Mouse (Mus musculus) liver, embryonic 14.5 days (tissue): Measurements from ENCODE around the gene Cacna1c. TPM values are rescaled to one million over a fixed set of nuclear protein-coding genes. Genes with fewer than 3 reads are reported as not detected.
"Not testable (repeated sequence)": the region's sequence is repeated elsewhere in the genome, so short reads cannot be mapped to it uniquely, and the experiment has no call there.

Experiments used
- ATAC-seq: fragments of 200-750 bp; cut with Nextera tagmentation; 2 replicates; pipeline ENCODE4 v1.8.0; 2017; ENCODE audit warnings: moderate number of reproducible peaks, mild to moderate bottlenecking, moderate library complexity; ENCODE audit not compliant: insufficient read depth
- DNase-seq, 3 experiments: peaks; one replicate each; pipeline ENCODE4 v3.0.0-alpha.2; 2012 to 2013; ENCODE audit warnings: low read depth in 3 of 3, low spot score in 3 of 3
- H3K27ac ChIP-seq: fragments of 300-500 bp; sonication (generic); 2 replicates; pipeline ENCODE4 v1.5.1; 2014; ENCODE audit warnings: moderate library complexity, mild to moderate bottlenecking, control low read depth, inconsistent platforms
- H3K27me3 ChIP-seq: fragments of 300-500 bp; sonication (generic); 2 replicates; pipeline ENCODE4 v1.6.1; 2014; ENCODE audit warnings: mild to moderate bottlenecking, low read length, moderate library complexity; ENCODE audit not compliant: control insufficient read depth, insufficient read depth
- H3K36me3 ChIP-seq: fragments of 300-500 bp; sonication (generic); replicated peaks from 2 replicates; pipeline ENCODE4 v1.6.1; 2014; ENCODE audit warnings: low read depth; ENCODE audit not compliant: control insufficient read depth, insufficient read depth
- H3K4me1 ChIP-seq, 2 experiments: fragments of 200-500 bp in 1 of 2; fragments of 300-500 bp in 1 of 2; sonication (generic) in 1 of 2; replicated peaks; 2 replicates each; pipeline ENCODE4 v1.6.1; 2012 to 2014; ENCODE audit warnings: antibody characterized with exemption in 1 of 2, inconsistent platforms in 1 of 2, low read length in 1 of 2; ENCODE audit not compliant: control insufficient read depth in 2 of 2, insufficient read depth in 2 of 2
- H3K4me2 ChIP-seq: fragments of 300-500 bp; sonication (generic); 2 replicates; pipeline ENCODE4 v1.6.1; 2014; ENCODE audit warnings: low read depth, mild to moderate bottlenecking, control low read depth, moderate library complexity
- H3K4me3 ChIP-seq, 2 experiments: fragments of 200-500 bp in 1 of 2; fragments of 300-500 bp in 1 of 2; sonication (generic) in 1 of 2; 2 replicates each; pipeline ENCODE4 v1.5.1; 2012 to 2014; ENCODE audit warnings: low read depth in 2 of 2, low read length in 2 of 2, mild to moderate bottlenecking in 2 of 2, control low read depth in 1 of 2, inconsistent platforms in 1 of 2, moderate library complexity in 1 of 2; ENCODE audit not compliant: insufficient read depth in 1 of 2
- H3K9ac ChIP-seq: fragments of 300-500 bp; sonication (generic); replicated peaks from 2 replicates; pipeline ENCODE4 v1.6.1; 2014; ENCODE audit warnings: mild to moderate bottlenecking, control low read depth, moderate library complexity
- H3K9me3 ChIP-seq: fragments of 300-500 bp; sonication (generic); 2 replicates; pipeline ENCODE4 v1.6.1; 2016; ENCODE audit warnings: low read length, mixed read lengths; ENCODE audit not compliant: control insufficient read depth
- CTCF ChIP-seq: IDR thresholded peaks from 2 replicates; pipeline ENCODE4 v1.5.1; 2016; ENCODE audit warnings: antibody characterized with exemption, low read depth, control low read depth
- EP300 ChIP-seq: IDR thresholded peaks from 2 replicates; pipeline ENCODE4 v1.6.1; 2016; ENCODE audit warnings: antibody characterized with exemption, low read depth
- WGBS: fragments of 180-500 bp; shearing (Covaris S2); extraction: QIAGEN DNeasy Blood & Tissue Kit; methylation state at CpG from one replicate; pipeline ENCODE4 v1.1.7; 2014; ENCODE audit not compliant: insufficient replicate concordance; 5-methylcytosine and 5-hydroxymethylcytosine counted together
- polyA plus RNA-seq, 2 experiments: library from polyadenylated mRNA; depleted of rRNA in 1 of 2; stranded (reverse) in 1 of 2; unstranded in 1 of 2; fragments of >200 nt; fragmentation: Nextera tagmentation in 1 of 2; extraction: Ambion mirVana in 1 of 2; gene quantifications; 2 replicates each; pipeline versions ENCODE4 v1.2.1 to v1.2.3; 2012 to 2014

Cacna1c gene
- polyA plus RNA-seq, 2 experiments: 0.20 to 0.32 TPM

DNA sequence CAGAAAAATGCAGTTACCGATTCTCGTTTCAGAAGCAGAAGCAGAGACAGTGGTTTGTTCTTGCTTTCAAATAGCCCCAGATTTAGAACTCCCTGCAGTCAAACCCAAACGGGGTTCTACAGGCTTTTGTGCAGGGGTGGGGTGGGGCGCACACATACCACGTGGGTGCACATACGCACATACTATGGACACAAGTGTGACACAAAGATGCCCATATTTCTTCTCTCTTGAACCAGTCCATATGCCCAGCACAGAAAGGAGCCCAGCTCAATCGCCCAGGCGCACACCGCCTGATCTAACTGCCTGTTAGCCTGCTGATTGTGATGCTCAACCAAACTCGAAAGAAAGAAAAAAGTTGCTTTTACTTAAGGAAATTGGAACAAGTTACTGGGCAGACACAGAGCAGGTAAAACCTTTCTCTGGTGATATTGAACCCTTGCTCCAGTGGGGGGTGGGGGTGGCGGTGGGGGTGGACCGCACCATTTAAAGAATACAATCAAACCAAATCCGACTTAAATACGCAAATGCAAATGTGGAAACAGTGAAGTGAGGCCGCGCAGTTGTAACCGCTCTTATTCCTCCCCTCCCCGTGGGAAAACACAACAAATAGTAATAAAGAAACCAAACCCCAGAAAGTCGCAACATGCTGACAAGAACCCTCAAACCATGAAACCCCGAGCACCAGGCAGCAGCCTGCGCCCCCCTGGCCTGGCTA lies 603.4 kb downstream of the Cacna1c start:
- H3K4me3 ChIP-seq: peak overlapping the region in 1 of 2 experiments; percentile 37; a peak in 2 of 4 replicates
- no peaks in the 10 kb centered on the region for H3K4me1 ChIP-seq
- DNase-seq (no peak), ATAC-seq (no peak)
- no peaks in the 10 kb centered on the region for H3K9me3 ChIP-seq
- H3K9ac ChIP-seq: no peak overlapping the region
- no peaks in the 10 kb centered on the region for H3K36me3 ChIP-seq
- no peak overlapping the region for H3K27ac ChIP-seq
- H3K27me3 ChIP-seq: peaks cover 25% of the 10 kb centered on the region
- no peak for TF ChIP-seq EP300
- no peak for TF ChIP-seq CTCF
- WGBS: 20% methylated on average over 21 of the region's 21 CpGs
- peak overlapping the region; percentile 63 for H3K4me2 ChIP-seq

GRCm38 (mm10) chr6:118578741-118579140 lies 617.5 kb downstream of the Cacna1c start:
- H3K4me1 ChIP-seq, H3K27ac ChIP-seq, H3K4me3 ChIP-seq, DNase-seq, H3K4me2 ChIP-seq, H3K27me3 ChIP-seq, H3K9ac ChIP-seq, ATAC-seq, H3K9me3 ChIP-seq, H3K36me3 ChIP-seq: not testable (repeated sequence)
- WGBS: 58% methylated on average over 4 of the region's 4 CpGs

DNA sequence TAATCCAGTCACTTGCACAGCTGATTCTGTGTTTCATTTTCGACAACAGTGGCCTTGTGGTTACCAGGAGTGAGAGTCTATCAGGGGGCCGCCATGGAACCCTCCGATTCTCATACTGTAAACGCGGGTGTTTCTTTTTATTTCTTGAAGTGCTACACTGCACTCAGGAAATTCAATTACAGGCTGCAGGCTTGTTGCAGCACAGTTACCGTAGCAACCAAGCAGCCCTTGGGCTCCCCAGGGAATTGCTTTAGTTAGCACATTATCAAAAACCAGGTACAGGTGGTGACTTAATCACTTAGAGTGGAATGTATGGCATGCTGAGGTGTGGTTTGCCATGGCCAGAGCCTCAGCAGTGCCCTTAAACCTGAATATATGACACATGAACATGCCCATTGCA lies 621.9 kb downstream of the Cacna1c start:
- no peak for ATAC-seq
- no peaks in the 10 kb centered on the region for H3K36me3 ChIP-seq
- WGBS: 67% methylated on average over 6 of the region's 6 CpGs
- no peak overlapping the region for H3K27ac ChIP-seq
- no peak for DNase-seq
- no peaks in the 10 kb centered on the region for H3K27me3 ChIP-seq
- no peak overlapping the region for H3K4me3 ChIP-seq
- no peaks in the 10 kb centered on the region for H3K4me1 ChIP-seq
- TF ChIP-seq EP300 (no peak), CTCF (no peak)
- H3K9ac ChIP-seq: no peak overlapping the region
- no peak overlapping the region for H3K4me2 ChIP-seq
- H3K9me3 ChIP-seq: no peaks in the 10 kb centered on the region

GRCm38 (mm10) chr6:118567816-118568215 lies 628.4 kb downstream of the Cacna1c start:
- Histone ChIP-seq H3K4me2 (no peak overlapping the region), H3K36me3 (no peaks in the 10 kb centered on the region), H3K27ac (no peak overlapping the region), H3K4me1 (peaks cover 3% of the 10 kb centered on the region in 2 experiments), H3K4me3 (no peak overlapping the region), H3K27me3 (no peaks in the 10 kb centered on the region), H3K9me3 (no peaks in the 10 kb centered on the region), H3K9ac (no peak overlapping the region)
- 75% methylated on average over 3 of the region's 3 CpGs for WGBS
- ATAC-seq (no peak), DNase-seq (no peak)
- TF ChIP-seq EP300 (no peak), CTCF (no peak)

DNA sequence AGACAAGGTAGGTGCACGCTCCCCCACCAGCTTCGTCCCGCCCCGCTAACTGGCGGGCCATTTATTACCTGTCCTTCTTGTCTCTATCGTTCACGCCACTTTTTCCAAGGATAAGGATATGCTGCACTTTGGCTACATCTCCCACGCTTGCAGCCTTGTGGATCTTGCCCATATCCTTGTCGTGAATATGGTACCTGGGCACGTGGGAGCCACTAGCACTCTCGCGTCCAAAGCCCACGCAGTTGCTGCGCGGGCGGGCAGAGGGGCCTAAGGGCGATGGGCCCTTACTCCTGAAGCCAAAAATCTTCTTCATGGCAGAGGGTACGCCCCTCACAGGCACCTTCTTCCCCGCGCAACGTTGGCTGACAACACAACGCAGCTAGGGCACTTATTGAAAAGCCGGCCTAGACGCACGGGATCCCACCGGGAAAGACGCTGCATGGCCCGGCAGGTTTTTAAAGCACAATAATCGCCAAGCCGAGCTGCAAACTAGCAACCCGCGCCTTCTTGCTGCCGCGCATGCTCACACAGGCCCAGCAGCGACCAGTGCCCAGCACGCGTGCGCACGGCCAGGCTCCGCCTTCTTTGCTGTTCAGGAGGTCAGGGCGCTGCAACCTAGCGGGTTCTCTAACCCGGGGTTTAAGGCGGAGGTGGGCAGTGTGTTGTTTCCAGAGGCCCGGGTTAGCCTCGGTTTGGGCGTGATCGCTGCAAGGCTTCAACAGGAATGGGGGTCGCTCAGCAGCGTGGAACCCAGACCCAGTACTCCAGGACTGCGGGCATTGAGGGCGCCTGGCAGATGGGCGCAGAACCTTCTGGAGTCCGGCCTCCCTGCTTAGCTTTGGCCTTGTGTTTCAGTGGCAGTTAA lies 634.2 kb downstream of the Cacna1c start, which contains the start of gene Ankrd26:
TSS of gene Ankrd26 (minus strand) at position 482 of the 865 bp plus-strand sequence.
- DNase-seq (peak; percentile 79 to 83 (median 82)), ATAC-seq (peak; percentile 97)
- 0 out of 2 replicates have a peak, but pooled peaks have one; percentile 18 for TF ChIP-seq CTCF
- no peak for TF ChIP-seq EP300
- 4% methylated on average over 54 of the region's 54 CpGs for WGBS
- Histone ChIP-seq H3K9ac (peak within 1 kb of the TSS; percentile 84), H3K27me3 (no peaks in the 10 kb centered on the region), H3K4me3 (peak within 1 kb of the TSS; percentile 78 to 83), H3K9me3 (no peaks in the 10 kb centered on the region), H3K36me3 (peaks cover 5% of the 10 kb centered on the region), H3K4me2 (peak within 1 kb of the TSS; percentile 84), H3K27ac (peak within 1 kb of the TSS; percentile 26), H3K4me1 (peaks cover 7% of the 10 kb centered on the region in 2 experiments)
